Mouse (Mus musculus): ENCODE measurements around the gene Enc1.

- TF ChIP-seq CTCF (IDR thresholded peaks at IDR 0.05; ENCODE audit: borderline replicate concordance, extremely low read depth, insufficient read depth, insufficient read length): no peak
- TF ChIP-seq POLR2A (IDR thresholded peaks at IDR 0.05; ENCODE audit: borderline replicate concordance, extremely low read depth, insufficient read depth, insufficient read length, poor library complexity, severe bottlenecking): no peak
These were observed 39.8 kb upstream of the Enc1 start for GRCm38 (mm10) chr13:97201076-97201475.

Measured in brain, embryonic 14.5 days (tissue).